Mouse (Mus musculus) frontal cortex, adult 2 months (tissue): ENCODE results near the gene Cnpy3. TPM values are rescaled to one million over a fixed set of nuclear protein-coding genes. Genes with fewer than 3 reads are reported as not detected.

Experiments used
- DNase-seq, 2 experiments: peaks; one replicate each; pipeline ENCODE4 v3.0.0; 2022; ENCODE audit warnings: low spot score in 1 of 2; ENCODE audit errors: extremely low spot score in 1 of 2
- polyA plus RNA-seq: library from polyadenylated mRNA; depleted of rRNA; stranded (reverse); fragments of >200 nt; gene quantifications from 2 replicates; pipeline ENCODE4 v1.2.3, GENCODE M21; 2012

Gene Cnpy3
- polyA plus RNA-seq, 1 experiment, result 86.0 TPM

- DNase-seq, result no peak
These were observed 15.9 kb upstream of the Cnpy3 start for GRCm38 (mm10) chr17:46767868-46768267.

- peak; percentile 60 to 70 for DNase-seq
These were observed 12.9 kb upstream of the Cnpy3 start for GRCm38 (mm10) chr17:46764916-46765315.

- DNase-seq, result no peak
These were observed 11.5 kb upstream of the Cnpy3 start, which contains the start of gene Ptcra for GRCm38 (mm10) chr17:46763544-46763943. Ptcra (minus strand) TSS chr17:46763712.

GRCm38 (mm10) chr17:46758753-46759152 lies 6.7 kb upstream of the Cnpy3 start:
- DNase-seq, result peak in 1 of 2 experiments; percentile 52

GRCm38 (mm10) chr17:46751056-46751793 lies 789 bp downstream of the Cnpy3 start:
- DNase-seq, result peak in 1 of 2 experiments; percentile 64

GRCm38 (mm10) chr17:46750580-46750979 lies 1.4 kb downstream of the Cnpy3 start:
- no peak for DNase-seq

- DNase-seq, result no peak
These were observed 2.7 kb downstream of the Cnpy3 start for GRCm38 (mm10) chr17:46749282-46749681.

GRCm38 (mm10) chr17:46747806-46748205 lies 4.2 kb downstream of the Cnpy3 start:
- no peak for DNase-seq

GRCm38 (mm10) chr17:46747234-46747633 lies 4.8 kb downstream of the Cnpy3 start:
- no peak for DNase-seq

- no peak for DNase-seq
These were observed 6.5 kb downstream of the Cnpy3 start for GRCm38 (mm10) chr17:46745506-46745905.

GRCm38 (mm10) chr17:46742986-46743385 lies 9.0 kb downstream of the Cnpy3 start:
- DNase-seq, result no peak

- no peak for DNase-seq
These were observed 10.7 kb downstream of the Cnpy3 start for GRCm38 (mm10) chr17:46741305-46741704.

- DNase-seq, result peak in 1 of 2 experiments; percentile 43
These were observed 15.9 kb downstream of the Cnpy3 start for GRCm38 (mm10) chr17:46736160-46736559.

GRCm38 (mm10) chr17:46735287-46735686 lies 16.7 kb downstream of the Cnpy3 start:
- no peak for DNase-seq

- no peak for DNase-seq
These were observed 18.0 kb downstream of the Cnpy3 start for GRCm38 (mm10) chr17:46734055-46734454.

GRCm38 (mm10) chr17:46728904-46729318 lies 23.1 kb downstream of the Cnpy3 start, which contains the start of gene Gnmt:
Gnmt (minus strand) TSS chr17:46729168.
- DNase-seq, result no peak

GRCm38 (mm10) chr17:46728496-46728895 lies 23.5 kb downstream of the Cnpy3 start:
- DNase-seq, result no peak

GRCm38 (mm10) chr17:46728021-46728420 lies 24.0 kb downstream of the Cnpy3 start:
- no peak for DNase-seq

GRCm38 (mm10) chr17:46727271-46727670 lies 24.7 kb downstream of the Cnpy3 start:
- DNase-seq, result no peak

- DNase-seq, result no peak
These were observed 26.0 kb downstream of the Cnpy3 start for GRCm38 (mm10) chr17:46725731-46726645.

- no peak for DNase-seq
These were observed 26.7 kb downstream of the Cnpy3 start for GRCm38 (mm10) chr17:46725273-46725672.
